8 mouse cellular contexts compared by ENCODE assay signal in genomic region chr4:117914591-117915442, GRCm38 (mm10). TPM values are rescaled to one million over a fixed set of nuclear protein-coding genes. Genes with fewer than 3 reads are reported as not detected.
DNase-seq lines count a peak whose midpoint lies in the region; ATAC-seq lines count a peak whose summit lies in the region.

Ipo13 (minus strand) TSS chr4:117914999.

- H3K4me2 ChIP-seq in heart, embryonic 14.5 days (ENCODE audit: low read length), result peak within 1 kb of the TSS; percentile 96
- peak within 1 kb of the TSS; percentile 97 for H3K4me2 ChIP-seq in liver, embryonic 13.5 days
- H3K4me2 ChIP-seq in stomach, embryonic 16.5 days (ENCODE audit: low read depth, low read length), result peak within 1 kb of the TSS; percentile 99

- H3K9ac ChIP-seq in heart, embryonic 14.5 days (ENCODE audit: low read length), result peak within 1 kb of the TSS; percentile 91
- peak within 1 kb of the TSS; percentile 94 for H3K9ac ChIP-seq in liver, embryonic 13.5 days
- H3K9ac ChIP-seq in stomach, embryonic 16.5 days (ENCODE audit: low read length), result peak within 1 kb of the TSS; percentile 82

- ATAC-seq in heart, embryonic 14.5 days (ENCODE audit: insufficient number of reproducible peaks, insufficient read depth, low FRiP score, low read depth), result peak; percentile 87
- peak; percentile 91 for ATAC-seq in liver, embryonic 13.5 days (ENCODE audit: low read depth)
- ATAC-seq in stomach, embryonic 16.5 days (ENCODE audit: insufficient read depth, low FRiP score), result peak; percentile 92

- DNase-seq in CD4-positive, CD25-positive, alpha-beta regulatory T cell, adult 2 months (ENCODE audit: low read depth, low spot score), result peak; percentile 94
- peak; percentile 82 for DNase-seq in fibroblast of lung, adult 2 months (ENCODE audit: low read depth)
- peak; percentile 93 for DNase-seq in kidney, postnatal 14 days
- peak; percentile 93 for DNase-seq in liver, embryonic 13.5 days
- peak; percentile 98 for DNase-seq in neural tube, embryonic 10.5 days (ENCODE audit: extremely low spot score, low spot score)

- H3K9me3 ChIP-seq in heart, embryonic 14.5 days (ENCODE audit: control insufficient read depth, low read length), result no peaks in the 10 kb centered on the region
- H3K9me3 ChIP-seq in liver, embryonic 13.5 days (replicated peaks), result no peaks in the 10 kb centered on the region
- no peaks in the 10 kb centered on the region for H3K9me3 ChIP-seq in stomach, embryonic 16.5 days (replicated peaks; ENCODE audit: control insufficient read depth, low read length)

- peak within 1 kb of the TSS; percentile 99 for H3K27ac ChIP-seq in brown adipose tissue, adult 24 weeks (replicated peaks; ENCODE audit: low read depth, low read length)
- H3K27ac ChIP-seq in heart, embryonic 14.5 days (replicated peaks in 1 of 2; ENCODE audit: control insufficient read depth in 1 of 2, insufficient read depth in 1 of 2, low read depth in 2 of 2, low read length in 2 of 2), result peak within 1 kb of the TSS; percentile 87 to 95
- H3K27ac ChIP-seq in liver, embryonic 13.5 days, result peak within 1 kb of the TSS; percentile 67
- peak within 1 kb of the TSS; percentile 81 for H3K27ac ChIP-seq in stomach, embryonic 16.5 days (ENCODE audit: low read length)

- under 1% methylated on average over 61 of the region's 61 CpGs for WGBS in heart, embryonic 14.5 days
- under 1% methylated on average over 61 of the region's 61 CpGs for WGBS in liver, embryonic 13.5 days (ENCODE audit: insufficient replicate concordance)
- under 1% methylated on average over 61 of the region's 61 CpGs for WGBS in stomach, embryonic 16.5 days

- peak within 1 kb of the TSS; percentile 94 for H3K4me3 ChIP-seq in brown adipose tissue, adult 24 weeks (ENCODE audit: insufficient read depth, low read depth, low read length)
- H3K4me3 ChIP-seq in heart, embryonic 14.5 days (ENCODE audit: control insufficient read depth in 1 of 2, insufficient read depth in 1 of 2, low read depth in 1 of 2, low read length in 2 of 2), result peak within 1 kb of the TSS; percentile 65 to 85
- H3K4me3 ChIP-seq in liver, embryonic 13.5 days (replicated peaks), result peak within 1 kb of the TSS; percentile 87
- H3K4me3 ChIP-seq in stomach, embryonic 16.5 days (replicated peaks; ENCODE audit: low read length), result peak within 1 kb of the TSS; percentile 65

- H3K27me3 ChIP-seq in heart, embryonic 14.5 days (ENCODE audit: control insufficient read depth, insufficient read depth, low read length), result no peaks in the 10 kb centered on the region
- no peaks in the 10 kb centered on the region for H3K27me3 ChIP-seq in liver, embryonic 13.5 days
- H3K27me3 ChIP-seq in stomach, embryonic 16.5 days (ENCODE audit: control insufficient read depth, insufficient read depth, low read length), result no peaks in the 10 kb centered on the region

- peaks cover 31% of the 10 kb centered on the region for H3K36me3 ChIP-seq in heart, embryonic 14.5 days (ENCODE audit: control insufficient read depth, insufficient read depth, low read length)
- peaks cover 18% of the 10 kb centered on the region for H3K36me3 ChIP-seq in liver, embryonic 13.5 days
- no peaks in the 10 kb centered on the region for H3K36me3 ChIP-seq in stomach, embryonic 16.5 days (ENCODE audit: control insufficient read depth, insufficient read depth, low read length)

- peaks cover 12% of the 10 kb centered on the region for H3K4me1 ChIP-seq in brown adipose tissue, adult 24 weeks (ENCODE audit: control insufficient read depth, insufficient read depth, insufficient read length, low read length)
- H3K4me1 ChIP-seq in heart, embryonic 14.5 days (ENCODE audit: control insufficient read depth in 2 of 2, insufficient read depth in 2 of 2, low read length in 2 of 2), result peaks cover 38 to 44% of the 10 kb centered on the region in 2 experiments
- H3K4me1 ChIP-seq in liver, embryonic 13.5 days (replicated peaks), result peaks cover 76% of the 10 kb centered on the region
- peaks cover 23% of the 10 kb centered on the region for H3K4me1 ChIP-seq in stomach, embryonic 16.5 days (ENCODE audit: control insufficient read depth, insufficient read depth, low read length)

RNA-seq across cellular contexts. Expression of gene Ipo13, which starts in this region (rescaled TPM):
- polyA plus RNA-seq in brown adipose tissue, adult 24 weeks (2012; ENCODE audit: insufficient read depth, insufficient read length, missing spikeins), result 28.3 and 48.3 TPM in 2 replicates
- polyA plus RNA-seq in heart, embryonic 14.5 days (2014; fragmentation: Nextera tagmentation; extraction: Ambion mirVana), result 35.5 and 36.4 TPM in 2 replicates
- 22.5 and 25.9 TPM in 2 replicates for polyA plus RNA-seq in liver, embryonic 13.5 days (2015; fragmentation: Nextera tagmentation; extraction: Ambion mirVana)
- polyA plus RNA-seq in stomach, embryonic 16.5 days (2015; fragmentation: Nextera tagmentation; extraction: Ambion mirVana), result 42.4 and 43.8 TPM in 2 replicates

Comparison
In these comparisons a context has a peak if more than half of its experiments do, and no peak if none do; other contexts are left out.
1. Peak in every context shown above with its lines: DNase-seq, ATAC-seq, H3K4me3 ChIP-seq and H3K27ac ChIP-seq.